Mouse (Mus musculus): Measurements from ENCODE around the gene Dthd1. TPM values are rescaled to one million over a fixed set of nuclear protein-coding genes. Genes with fewer than 3 reads are reported as not detected.

Gene Dthd1
- polyA plus RNA-seq (2014; fragmentation: Illumina TruSeq; extraction: RNeasy Lipid Tissue Mini Kit (QIAGEN cat#74804)) = 1.6 TPM

GRCm38 (mm10) chr5:62813402-62814071 lies at the start of gene Dthd1:
Gene Dthd1, plus strand, starts transcription at chr5:62813823.

DNA sequence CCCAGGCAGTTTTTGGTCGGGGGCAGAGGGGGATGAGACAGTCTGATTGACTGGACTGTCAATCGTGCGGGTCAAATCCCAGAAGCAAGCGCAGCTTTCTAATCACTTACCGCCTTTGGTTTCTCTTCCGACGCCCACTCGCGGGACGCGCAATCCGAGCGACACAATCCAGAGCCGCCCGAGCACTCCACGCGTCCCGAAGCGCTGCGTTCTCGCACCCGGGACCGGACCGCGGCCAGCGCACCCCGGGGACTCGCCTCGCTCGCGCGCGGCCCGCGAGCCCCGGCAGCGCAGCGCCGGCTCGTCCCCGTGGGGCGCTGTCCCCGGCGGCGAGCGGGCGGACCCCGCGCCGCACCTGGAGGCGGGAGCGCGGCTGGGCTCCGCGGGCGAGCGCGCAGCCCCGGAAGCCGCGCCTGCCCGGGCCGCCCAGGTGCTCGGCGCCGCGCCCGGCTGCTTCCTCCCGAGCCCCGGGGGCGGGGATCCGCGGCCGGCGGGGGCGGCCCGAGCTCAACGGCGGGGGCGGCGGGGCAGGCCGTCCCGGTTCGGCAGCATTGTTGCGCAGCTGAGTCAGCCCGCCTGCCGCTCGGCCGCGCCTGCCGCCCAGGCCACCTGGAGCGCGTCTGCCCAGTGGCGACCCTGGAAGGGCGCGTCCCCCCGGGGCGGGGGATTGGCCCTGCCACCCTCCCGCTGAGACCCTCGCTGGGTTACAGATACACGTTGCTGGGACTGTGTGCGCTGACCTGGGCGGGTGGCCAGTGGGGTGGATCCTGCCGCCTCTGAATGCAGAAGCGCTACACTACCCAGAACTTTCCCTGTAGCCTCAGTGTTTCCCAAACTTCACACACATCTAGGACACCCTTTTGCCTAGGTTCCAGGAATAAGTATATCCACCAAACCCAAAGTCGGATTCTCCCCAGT lies 47.6 kb upstream of the Dthd1 start, which contains the start of gene Arap2:
Gene Arap2 (minus strand): TSS at position 376 of the 918 bp plus-strand sequence.

Other genes with a start within 250 kb of the Dthd1 start
- 28.5 TPM for gene Arap2, start 47.7 kb upstream of the Dthd1 start, polyA plus RNA-seq (2014; fragmentation: Illumina TruSeq; extraction: RNeasy Lipid Tissue Mini Kit (QIAGEN cat#74804))